Comparison of ENCODE assay signal across 8 mouse cellular contexts in the genomic region with DNA sequence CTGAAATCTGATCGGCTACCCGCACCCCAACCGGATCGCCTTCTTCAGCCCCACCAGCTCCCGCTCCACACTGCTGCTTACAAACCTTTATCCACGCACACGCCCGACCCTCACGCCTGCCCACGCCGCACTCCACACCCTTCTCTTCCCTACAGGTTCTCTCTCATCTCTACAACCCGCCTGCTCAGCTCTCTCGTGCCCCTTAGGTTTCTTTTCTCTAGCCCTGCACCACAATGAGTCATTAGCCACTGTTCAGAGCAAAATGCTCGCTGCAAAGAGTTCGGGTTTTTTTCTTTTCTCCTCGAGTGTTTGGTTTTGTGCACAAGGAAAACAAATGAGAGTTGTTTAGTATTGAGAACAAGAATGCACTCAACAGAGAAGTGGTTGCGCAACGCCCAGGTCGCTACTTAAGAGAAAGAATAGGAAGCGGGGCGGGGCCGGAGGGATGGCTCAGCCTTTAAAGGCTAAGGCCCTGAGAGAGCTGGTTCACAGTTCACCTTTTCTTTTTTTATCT. TPM values are rescaled to one million over a fixed set of nuclear protein-coding genes. Genes with fewer than 3 reads are reported as not detected.
DNase-seq lines count a peak whose midpoint lies in the region; ATAC-seq and TF ChIP-seq lines count a peak whose summit lies in the region.

No protein-coding gene starts in this region.

- no peaks in the 10 kb centered on the region for H3K9me3 ChIP-seq in forebrain, embryonic 16.5 days (ENCODE audit: control insufficient read depth, low read length)
- H3K9me3 ChIP-seq in hindbrain, embryonic 12.5 days (replicated peaks), result no peaks in the 10 kb centered on the region
- H3K9me3 ChIP-seq in limb, embryonic 14.5 days (ENCODE audit: control insufficient read depth, low read length), result no peaks in the 10 kb centered on the region
- no peaks in the 10 kb centered on the region for H3K9me3 ChIP-seq in midbrain, embryonic 15.5 days

- peak in 1 of 2 experiments; percentile 55 for DNase-seq in cerebellum, adult 2 months
- no peak for DNase-seq in cerebellum, adult 8-10 months
- peak; percentile 79 for DNase-seq in adrenal gland, postnatal 14 days
- DNase-seq in limb, embryonic 14.5 days (ENCODE audit: low spot score), result peak; percentile 70
- DNase-seq in spleen, postnatal 4 days (ENCODE audit: low spot score in 2 of 2), result peak; percentile 71 to 83

- H3K36me3 ChIP-seq in forebrain, embryonic 16.5 days (ENCODE audit: control insufficient read depth, insufficient read depth), result no peaks in the 10 kb centered on the region
- H3K36me3 ChIP-seq in hindbrain, embryonic 12.5 days, result no peaks in the 10 kb centered on the region
- no peaks in the 10 kb centered on the region for H3K36me3 ChIP-seq in limb, embryonic 14.5 days (ENCODE audit: control insufficient read depth, insufficient read depth, low read length)
- no peaks in the 10 kb centered on the region for H3K36me3 ChIP-seq in midbrain, embryonic 15.5 days (replicated peaks)

- H3K4me3 ChIP-seq in cerebellum, adult 2 months (replicated peaks; ENCODE audit: insufficient read depth, low read depth, low read length), result peak overlapping the region; percentile 95
- H3K4me3 ChIP-seq in forebrain, embryonic 16.5 days (replicated peaks; ENCODE audit: low read length), result peak overlapping the region; percentile 94
- H3K4me3 ChIP-seq in hindbrain, embryonic 12.5 days, result peak overlapping the region; percentile 82
- peak overlapping the region; percentile 76 for H3K4me3 ChIP-seq in limb, embryonic 14.5 days (replicated peaks; ENCODE audit: low read length)
- peak overlapping the region; percentile 80 for H3K4me3 ChIP-seq in midbrain, embryonic 15.5 days

- H3K4me2 ChIP-seq in forebrain, embryonic 16.5 days (ENCODE audit: low read length), result peak overlapping the region; percentile 71
- peak overlapping the region; percentile 67 for H3K4me2 ChIP-seq in hindbrain, embryonic 12.5 days (replicated peaks)
- H3K4me2 ChIP-seq in limb, embryonic 14.5 days (replicated peaks; ENCODE audit: low read depth, low read length, severe bottlenecking), result peak overlapping the region; percentile 65
- H3K4me2 ChIP-seq in midbrain, embryonic 15.5 days, result peak overlapping the region; percentile 51

- no peak for TF ChIP-seq CTCF in cerebellum, adult 2 months (IDR thresholded peaks at IDR 0.05; ENCODE audit: borderline replicate concordance, insufficient read depth, low read depth, low read length)

- H3K9ac ChIP-seq in forebrain, embryonic 16.5 days (replicated peaks; ENCODE audit: low read depth, low read length), result peak overlapping the region; percentile 71
- peak overlapping the region; percentile 73 for H3K9ac ChIP-seq in hindbrain, embryonic 12.5 days
- H3K9ac ChIP-seq in limb, embryonic 14.5 days (ENCODE audit: low read depth, low read length, severe bottlenecking), result peak overlapping the region; percentile 81
- H3K9ac ChIP-seq in midbrain, embryonic 15.5 days, result peak overlapping the region; percentile 42

- ATAC-seq in forebrain, embryonic 16.5 days, result peak; percentile 54
- peak; percentile 53 for ATAC-seq in hindbrain, embryonic 12.5 days (ENCODE audit: low FRiP score)
- ATAC-seq in limb, embryonic 14.5 days (ENCODE audit: low FRiP score, low read depth), result peak; percentile 43
- ATAC-seq in midbrain, embryonic 15.5 days (replicated peaks), result peak; percentile 52

- H3K4me1 ChIP-seq in cerebellum, adult 2 months (ENCODE audit: control insufficient read depth, insufficient read depth, low read length), result peaks cover 3% of the 10 kb centered on the region; the same call in 1 of the 2 replicates
- peaks cover 22% of the 10 kb centered on the region for H3K4me1 ChIP-seq in forebrain, embryonic 16.5 days (replicated peaks; ENCODE audit: control insufficient read depth, insufficient read depth, low read length)
- H3K4me1 ChIP-seq in hindbrain, embryonic 12.5 days, result peaks cover 15% of the 10 kb centered on the region
- peaks cover 12% of the 10 kb centered on the region for H3K4me1 ChIP-seq in limb, embryonic 14.5 days (ENCODE audit: control insufficient read depth, insufficient read depth, low read length)
- H3K4me1 ChIP-seq in midbrain, embryonic 15.5 days, result peaks cover 29% of the 10 kb centered on the region

- no peak for TF ChIP-seq POLR2A in cerebellum, adult 2 months (IDR thresholded peaks at IDR 0.05; ENCODE audit: borderline replicate concordance, insufficient read depth, low read length)
- no peak for TF ChIP-seq POLR2A in limb, embryonic 14.5 days (IDR thresholded peaks at IDR 0.05; ENCODE audit: borderline replicate concordance, extremely low read depth, insufficient read depth, insufficient read length)

- peak overlapping the region; percentile 44 for H3K27ac ChIP-seq in cerebellum, adult 2 months (ENCODE audit: insufficient read depth, low read length)
- H3K27ac ChIP-seq in forebrain, embryonic 16.5 days (ENCODE audit: low read length), result peak overlapping the region; percentile 89
- H3K27ac ChIP-seq in hindbrain, embryonic 12.5 days, result peak overlapping the region; percentile 89
- peak overlapping the region; percentile 93 for H3K27ac ChIP-seq in limb, embryonic 14.5 days (replicated peaks; ENCODE audit: low read depth, low read length)
- H3K27ac ChIP-seq in midbrain, embryonic 15.5 days, result peak overlapping the region; percentile 82

- no peaks in the 10 kb centered on the region for H3K27me3 ChIP-seq in cerebellum, adult 2 months (ENCODE audit: control insufficient read depth, insufficient read depth, low read length)
- H3K27me3 ChIP-seq in forebrain, embryonic 16.5 days (replicated peaks; ENCODE audit: control insufficient read depth, insufficient read depth, low read length), result no peaks in the 10 kb centered on the region
- no peaks in the 10 kb centered on the region for H3K27me3 ChIP-seq in hindbrain, embryonic 12.5 days
- H3K27me3 ChIP-seq in limb, embryonic 14.5 days (ENCODE audit: control insufficient read depth, insufficient read depth, low read length), result no peaks in the 10 kb centered on the region
- no peaks in the 10 kb centered on the region for H3K27me3 ChIP-seq in midbrain, embryonic 15.5 days (replicated peaks)

- 1% methylated on average over 22 of the region's 22 CpGs for WGBS in cerebellum, adult 2 months
- 0% methylated on average over 22 of the region's 22 CpGs for WGBS in forebrain, embryonic 16.5 days
- WGBS in hindbrain, embryonic 12.5 days, result under 1% methylated on average over 22 of the region's 22 CpGs
- WGBS in limb, embryonic 14.5 days, result under 1% methylated on average over 22 of the region's 22 CpGs
- under 1% methylated on average over 22 of the region's 22 CpGs for WGBS in midbrain, embryonic 15.5 days

RNA-seq across cellular contexts. Expression of a gene that starts 17.4 kb away (rescaled TPM):
- polyA plus RNA-seq in cerebellum, adult 2 months (2012; rRNA removed), result not detected in 2 replicates
- total RNA-seq in adrenal gland, postnatal 14 days (2021), result 1.5 TPM in 1 of 2 replicates, not detected in the other
- not detected in 2 replicates for polyA plus RNA-seq in forebrain, embryonic 16.5 days (2015; fragmentation: Nextera tagmentation; extraction: Ambion mirVana)
- polyA plus RNA-seq in hindbrain, embryonic 12.5 days (2016; fragmentation: Nextera tagmentation; extraction: Ambion mirVana), result 0.25 TPM in 1 of 2 replicates, not detected in the other
- 0.12 and 0.40 TPM in 2 replicates for polyA plus RNA-seq in limb, embryonic 14.5 days (2012; rRNA removed)
- 0.23 and 0.39 TPM in 2 replicates for polyA plus RNA-seq in limb, embryonic 14.5 days (2014; fragmentation: Nextera tagmentation; extraction: Ambion mirVana)
- polyA plus RNA-seq in midbrain, embryonic 15.5 days (2015; fragmentation: Nextera tagmentation; extraction: Ambion mirVana), result not detected in 2 replicates

RNA-seq across cellular contexts. Expression of a gene that starts 17.4 kb away (rescaled TPM):
- not detected in 2 replicates for polyA plus RNA-seq in cerebellum, adult 2 months (2012; rRNA removed)
- not detected in 2 replicates for total RNA-seq in adrenal gland, postnatal 14 days (2021)
- polyA plus RNA-seq in forebrain, embryonic 16.5 days (2015; fragmentation: Nextera tagmentation; extraction: Ambion mirVana), result not detected in 2 replicates
- polyA plus RNA-seq in hindbrain, embryonic 12.5 days (2016; fragmentation: Nextera tagmentation; extraction: Ambion mirVana), result not detected in 2 replicates
- polyA plus RNA-seq in limb, embryonic 14.5 days (2012; rRNA removed), result 0.33 TPM in 1 of 2 replicates, not detected in the other
- not detected in 2 replicates for polyA plus RNA-seq in limb, embryonic 14.5 days (2014; fragmentation: Nextera tagmentation; extraction: Ambion mirVana)
- polyA plus RNA-seq in midbrain, embryonic 15.5 days (2015; fragmentation: Nextera tagmentation; extraction: Ambion mirVana), result not detected in 2 replicates

RNA-seq across cellular contexts. Expression of a gene that starts 43.9 kb away (rescaled TPM):
- 0.06 TPM in 1 of 2 replicates, not detected in the other for polyA plus RNA-seq in cerebellum, adult 2 months (2012; rRNA removed)
- total RNA-seq in adrenal gland, postnatal 14 days (2021), result 0.22 and 1.7 TPM in 2 replicates
- not detected in 2 replicates for polyA plus RNA-seq in forebrain, embryonic 16.5 days (2015; fragmentation: Nextera tagmentation; extraction: Ambion mirVana)
- not detected in 2 replicates for polyA plus RNA-seq in hindbrain, embryonic 12.5 days (2016; fragmentation: Nextera tagmentation; extraction: Ambion mirVana)
- polyA plus RNA-seq in limb, embryonic 14.5 days (2012; rRNA removed), result 0.16 and 0.17 TPM in 2 replicates
- polyA plus RNA-seq in limb, embryonic 14.5 days (2014; fragmentation: Nextera tagmentation; extraction: Ambion mirVana), result 0.14 TPM in 1 of 2 replicates, not detected in the other
- polyA plus RNA-seq in midbrain, embryonic 15.5 days (2015; fragmentation: Nextera tagmentation; extraction: Ambion mirVana), result 0.06 TPM in 1 of 2 replicates, not detected in the other

RNA-seq across cellular contexts. Expression of a gene that starts 47.4 kb away (rescaled TPM):
- polyA plus RNA-seq in cerebellum, adult 2 months (2012; rRNA removed), result 0.30 and 0.79 TPM in 2 replicates
- total RNA-seq in adrenal gland, postnatal 14 days (2021), result 0.93 and 2.6 TPM in 2 replicates
- 0.31 and 0.34 TPM in 2 replicates for polyA plus RNA-seq in forebrain, embryonic 16.5 days (2015; fragmentation: Nextera tagmentation; extraction: Ambion mirVana)
- 0.35 and 0.57 TPM in 2 replicates for polyA plus RNA-seq in hindbrain, embryonic 12.5 days (2016; fragmentation: Nextera tagmentation; extraction: Ambion mirVana)
- 0.67 and 0.77 TPM in 2 replicates for polyA plus RNA-seq in limb, embryonic 14.5 days (2012; rRNA removed)
- polyA plus RNA-seq in limb, embryonic 14.5 days (2014; fragmentation: Nextera tagmentation; extraction: Ambion mirVana), result 1.2 and 1.5 TPM in 2 replicates
- polyA plus RNA-seq in midbrain, embryonic 15.5 days (2015; fragmentation: Nextera tagmentation; extraction: Ambion mirVana), result 0.51 and 0.62 TPM in 2 replicates

RNA-seq across cellular contexts. Expression of a gene that starts 54.5 kb away (rescaled TPM):
- polyA plus RNA-seq in cerebellum, adult 2 months (2012; rRNA removed), result 0.08 TPM in 1 of 2 replicates, not detected in the other
- total RNA-seq in adrenal gland, postnatal 14 days (2021), result 0.30 and 0.68 TPM in 2 replicates
- polyA plus RNA-seq in forebrain, embryonic 16.5 days (2015; fragmentation: Nextera tagmentation; extraction: Ambion mirVana), result 0.15 TPM in 1 of 2 replicates, not detected in the other
- not detected in 2 replicates for polyA plus RNA-seq in hindbrain, embryonic 12.5 days (2016; fragmentation: Nextera tagmentation; extraction: Ambion mirVana)
- 0.15 TPM in 1 of 2 replicates, not detected in the other for polyA plus RNA-seq in limb, embryonic 14.5 days (2012; rRNA removed)
- 0.14 TPM in 1 of 2 replicates, not detected in the other for polyA plus RNA-seq in limb, embryonic 14.5 days (2014; fragmentation: Nextera tagmentation; extraction: Ambion mirVana)
- polyA plus RNA-seq in midbrain, embryonic 15.5 days (2015; fragmentation: Nextera tagmentation; extraction: Ambion mirVana), result 0.12 and 0.13 TPM in 2 replicates
